Mouse (Mus musculus) heart, embryonic 14.5 days (tissue): Measurements from ENCODE around the gene 1700001C02Rik. TPM values are rescaled to one million over a fixed set of nuclear protein-coding genes. Genes with fewer than 3 reads are reported as not detected.

Source experiments
- ATAC-seq: fragments of 200-750 bp; cut with Nextera tagmentation; 2 replicates; pipeline ENCODE4 v1.8.0; 2017; ENCODE audit warnings: low read depth, moderate TSS enrichment; ENCODE audit not compliant: insufficient number of reproducible peaks, insufficient read depth, low FRiP score
- H3K27ac ChIP-seq, 2 experiments: fragments of 200-500 bp in 1 of 2; fragments of 300-500 bp in 1 of 2; sonication (generic) in 1 of 2; replicated peaks in 1 of 2; 2 replicates each; pipeline ENCODE4 v1.5.1; 2012 to 2014; ENCODE audit warnings: low read depth in 2 of 2, low read length in 2 of 2, control low read depth in 1 of 2, mild to moderate bottlenecking in 1 of 2, mixed read lengths in 1 of 2; ENCODE audit not compliant: control insufficient read depth in 1 of 2, insufficient read depth in 1 of 2
- H3K27me3 ChIP-seq: fragments of 300-500 bp; sonication (generic); 2 replicates; pipeline ENCODE4 v1.6.1; 2014; ENCODE audit warnings: mild to moderate bottlenecking, low read length, control low read depth; ENCODE audit not compliant: control insufficient read depth, insufficient read depth
- H3K36me3 ChIP-seq: fragments of 300-500 bp; sonication (generic); 2 replicates; pipeline ENCODE4 v1.6.1; 2014; ENCODE audit warnings: mild to moderate bottlenecking, control low read depth, low read length, mixed read lengths; ENCODE audit not compliant: control insufficient read depth, insufficient read depth
- H3K4me1 ChIP-seq, 2 experiments: fragments of 200-500 bp in 1 of 2; fragments of 300-500 bp in 1 of 2; sonication (generic) in 1 of 2; 2 replicates each; pipeline ENCODE4 v1.6.1; 2012 to 2014; ENCODE audit warnings: low read length in 2 of 2, control low read depth in 1 of 2, mixed read lengths in 1 of 2; ENCODE audit not compliant: control insufficient read depth in 2 of 2, insufficient read depth in 2 of 2
- H3K4me2 ChIP-seq: fragments of 300-500 bp; sonication (generic); 2 replicates; pipeline ENCODE4 v1.6.1; 2014; ENCODE audit warnings: mild to moderate bottlenecking, low read length
- H3K4me3 ChIP-seq, 2 experiments: fragments of 200-500 bp in 1 of 2; fragments of 300-500 bp in 1 of 2; sonication (generic) in 1 of 2; 2 replicates each; pipeline ENCODE4 v1.5.1; 2012 to 2014; ENCODE audit warnings: low read length in 2 of 2, mild to moderate bottlenecking in 2 of 2, control low read depth in 1 of 2, low read depth in 1 of 2, moderate library complexity in 1 of 2; ENCODE audit not compliant: control insufficient read depth in 1 of 2, insufficient read depth in 1 of 2
- H3K9ac ChIP-seq: fragments of 300-500 bp; sonication (generic); 2 replicates; pipeline ENCODE4 v1.6.1; 2014; ENCODE audit warnings: mild to moderate bottlenecking, low read length
- H3K9me3 ChIP-seq: fragments of 300-500 bp; sonication (generic); 2 replicates; pipeline ENCODE4 v1.6.1; 2016; ENCODE audit warnings: low read length, control low read depth; ENCODE audit not compliant: control insufficient read depth
- WGBS: fragments of 180-500 bp; shearing (Covaris S2); extraction: QIAGEN DNeasy Blood & Tissue Kit; methylation state at CpG from one replicate; pipeline ENCODE4 v1.1.7; 2014; 5-methylcytosine and 5-hydroxymethylcytosine counted together
- polyA plus RNA-seq: library from polyadenylated mRNA; unstranded; fragments of >200 nt; fragmentation: Nextera tagmentation; extraction: Ambion mirVana; gene quantifications from 2 replicates; pipeline ENCODE4 v1.2.1, GENCODE M21; 2014

1700001C02Rik gene
- polyA plus RNA-seq, 1 experiment from 2014 or later = not detected

- Histone ChIP-seq H3K27ac (no peak overlapping the region), H3K27me3 (no peaks in the 10 kb centered on the region; the same call in 1 of the 2 replicates), H3K4me3 (no peak overlapping the region), H3K4me2 (no peak overlapping the region), H3K9me3 (no peaks in the 10 kb centered on the region), H3K9ac (no peak overlapping the region), H3K36me3 (no peaks in the 10 kb centered on the region), H3K4me1 (peaks cover 2 to 5% of the 10 kb centered on the region in 2 experiments; a peak in 3 of 4 replicates)
- ATAC-seq = no peak
- WGBS = 73% methylated on average over 5 of the region's 5 CpGs
Measured at GRCm38 (mm10) chr5:30527129-30527528, 61.3 kb downstream of the 1700001C02Rik start.

- WGBS = 39% methylated on average over 4 of the region's 4 CpGs
- H3K9me3 ChIP-seq = no peaks in the 10 kb centered on the region
- no peaks in the 10 kb centered on the region; the same call in 1 of the 2 replicates for H3K27me3 ChIP-seq
- no peak for ATAC-seq
- H3K4me2 ChIP-seq = no peak overlapping the region
- no peak overlapping the region for H3K27ac ChIP-seq
- peaks cover 2 to 5% of the 10 kb centered on the region in 2 experiments; a peak in 3 of 4 replicates for H3K4me1 ChIP-seq
- H3K36me3 ChIP-seq = no peaks in the 10 kb centered on the region
- H3K4me3 ChIP-seq = no peak overlapping the region
- H3K9ac ChIP-seq = no peak overlapping the region
Measured at GRCm38 (mm10) chr5:30528906-30529305, 63.1 kb downstream of the 1700001C02Rik start.

Other genes with a start within 250 kb of the 1700001C02Rik start
- gene Selenoi, start 233.5 kb upstream of the 1700001C02Rik start, polyA plus RNA-seq = 18.1 and 18.7 TPM in 2 replicates
- not detected in 2 replicates for gene Drc1, start 184.7 kb upstream of the 1700001C02Rik start, polyA plus RNA-seq
- 0.04 and 0.19 TPM in 2 replicates for gene Otof, start 4.1 kb upstream of the 1700001C02Rik start, polyA plus RNA-seq
- gene Cib4, start 79.8 kb downstream of the 1700001C02Rik start, polyA plus RNA-seq = not detected in 2 replicates
- gene Kcnk3, start 122.1 kb downstream of the 1700001C02Rik start, polyA plus RNA-seq = 30.2 and 40.3 TPM in 2 replicates
- gene Slc35f6, start 181.9 kb downstream of the 1700001C02Rik start, polyA plus RNA-seq = 27.3 and 29.6 TPM in 2 replicates
- 268 and 290 TPM in 2 replicates for gene Cenpa, start 200.7 kb downstream of the 1700001C02Rik start, polyA plus RNA-seq
- 1.6 and 3.3 TPM in 2 replicates for gene Dpysl5, start 245.5 kb downstream of the 1700001C02Rik start, polyA plus RNA-seq